Mouse (Mus musculus) fibroblast of lung, adult 2 months (primary cell): ENCODE measurements at regions not wholly inside any gene's neighbourhood (a gene's known extent, or its start where the extent isn't known, plus 50 kb on each side); places are given as distances from the start of the nearest gene placed in this dataset.

Experiments
- DNase-seq: peaks from one replicate; pipeline ENCODE4 v3.0.0-alpha.2; 2011; ENCODE audit warnings: low read depth

GRCm38 (mm10) chr15:25536451-25537334 is 85.6 kb upstream of the Myo10 start:
- peak; percentile 54 for DNase-seq

GRCm38 (mm10) chr15:25539344-25540176 is 82.8 kb upstream of the Myo10 start:
- DNase-seq: no peak

DNA sequence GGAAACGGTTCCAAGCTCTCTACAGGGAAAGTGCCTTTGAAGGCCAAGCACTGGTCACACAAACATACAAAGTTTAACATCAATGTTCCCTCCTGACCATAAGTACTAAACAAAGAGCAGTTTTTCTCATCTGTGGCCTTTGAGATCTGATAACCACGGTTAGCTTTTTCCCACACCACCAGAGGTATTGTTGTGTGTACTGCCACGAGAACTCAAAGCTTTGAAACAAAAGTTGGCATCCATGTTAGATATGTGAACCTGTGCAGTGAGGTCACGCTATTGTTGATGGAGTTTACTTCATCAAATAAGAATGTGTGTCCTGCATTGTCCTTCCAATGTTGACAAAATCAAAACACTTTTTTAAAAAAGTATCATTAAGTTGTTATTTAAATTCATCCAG is 79.9 kb upstream of the Myo10 start:
- no peak for DNase-seq

GRCm38 (mm10) chr15:25546185-25546584 is 76.1 kb upstream of the Myo10 start:
- peak; percentile 59 for DNase-seq

GRCm38 (mm10) chr15:25550269-25551054 is 71.9 kb upstream of the Myo10 start:
- no peak for DNase-seq

- DNase-seq: no peak
These were observed 67.4 kb upstream of the Myo10 start for GRCm38 (mm10) chr15:25554945-25555344.

DNA sequence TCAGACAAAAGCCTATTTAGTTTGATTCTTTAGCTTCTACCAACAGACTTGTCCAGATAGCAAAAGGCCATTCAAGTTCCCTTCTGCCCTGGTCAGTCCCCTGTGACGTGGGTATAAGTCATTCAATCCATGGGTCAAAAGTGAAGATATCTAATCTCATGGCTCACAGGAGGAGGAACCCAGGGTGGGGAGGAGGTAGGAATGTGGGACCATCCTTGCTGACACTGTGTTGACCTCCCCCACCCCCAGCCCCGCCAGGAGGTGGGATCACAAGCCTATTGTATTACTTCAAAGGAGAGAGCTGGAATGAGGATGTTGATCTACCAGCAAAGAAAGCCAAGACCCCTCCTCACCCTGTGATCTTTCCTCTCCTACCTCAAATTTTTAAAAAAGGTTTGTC is 66.5 kb upstream of the Myo10 start:
- DNase-seq: no peak

- DNase-seq: no peak
These were observed 64.8 kb upstream of the Myo10 start for GRCm38 (mm10) chr15:25557566-25557965.

GRCm38 (mm10) chr15:25558240-25558639 is 64.1 kb upstream of the Myo10 start:
- DNase-seq: no peak

DNA sequence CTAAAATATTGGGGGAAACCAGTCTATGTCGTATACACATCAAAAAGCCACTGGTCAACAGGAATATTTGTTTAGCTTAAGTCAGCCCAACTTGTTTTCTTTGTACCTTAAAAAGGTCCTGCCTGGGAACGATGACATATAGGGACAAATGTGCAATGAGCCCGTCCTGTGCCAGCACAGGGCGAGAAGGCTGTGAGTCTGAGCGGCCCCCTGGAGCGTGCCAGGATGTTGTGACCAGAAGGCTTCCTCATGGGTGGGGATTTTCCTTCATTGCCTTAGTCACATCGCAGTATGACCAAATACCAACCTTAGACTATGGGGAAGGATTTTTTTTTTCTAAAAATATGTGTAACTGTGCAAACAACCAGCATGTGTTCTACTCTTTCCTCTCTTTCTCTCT is 58.7 kb upstream of the Myo10 start:
- no peak for DNase-seq

- DNase-seq: no peak
These were observed 49.8 kb upstream of the Myo10 start for GRCm38 (mm10) chr15:25572495-25572894.
